Mouse (Mus musculus): ENCODE data around the gene Arap1.

- TF ChIP-seq CTCF (IDR thresholded peaks at IDR 0.05; ENCODE audit: extremely low read depth, insufficient read depth, low read length) (peak; percentile 92), POLR2A (IDR thresholded peaks at IDR 0.05; ENCODE audit: extremely low read depth, insufficient read depth, low read length) (no peak)
These were observed 79.9 kb downstream of the Arap1 start for GRCm38 (mm10) chr7:101427736-101428135.
